Mouse (Mus musculus) ES-E14 (cell line): ENCODE data around the gene Zfyve16. TPM values are rescaled to one million over a fixed set of nuclear protein-coding genes. Genes with fewer than 3 reads are reported as not detected.

ENCODE experiments used
- DNase-seq: peaks from one replicate; pipeline ENCODE4 v3.0.0-alpha.2; 2013; ENCODE audit warnings: low read depth, low spot score
- H3K27ac ChIP-seq: 2 replicates; pipeline ENCODE4 v1.5.1; 2012; ENCODE audit warnings: low read depth, mild to moderate bottlenecking, low read length, moderate library complexity, mixed read lengths; ENCODE audit not compliant: poor library complexity, insufficient read depth, severe bottlenecking
- H3K36me3 ChIP-seq: 2 replicates; pipeline ENCODE4 v1.6.1; 2012; ENCODE audit warnings: mild to moderate bottlenecking, low read length, moderate library complexity, mixed read lengths; ENCODE audit not compliant: control insufficient read depth, poor library complexity, insufficient read depth, severe bottlenecking
- H3K4me1 ChIP-seq, 2 experiments: fragments of 150-350 bp in 1 of 2; sonication (generic) in 1 of 2; 2 replicates each; pipeline ENCODE4 v1.6.1; 2012; ENCODE audit warnings: low read length in 2 of 2, mild to moderate bottlenecking in 1 of 2, mixed read lengths in 1 of 2; ENCODE audit not compliant: control insufficient read depth in 2 of 2, insufficient read depth in 2 of 2, poor library complexity in 1 of 2
- H3K4me3 ChIP-seq, 2 experiments: fragments of 150-350 bp in 1 of 2; sonication (generic) in 1 of 2; 2 replicates each; pipeline ENCODE4 v1.5.1; 2012; ENCODE audit warnings: low read length in 2 of 2, low read depth in 1 of 2, mild to moderate bottlenecking in 1 of 2, mixed read lengths in 1 of 2; ENCODE audit not compliant: insufficient read depth in 1 of 2, poor library complexity in 1 of 2, severe bottlenecking in 1 of 2
- H3K9ac ChIP-seq: 2 replicates; pipeline ENCODE4 v1.6.1; 2012; ENCODE audit warnings: low read depth, mild to moderate bottlenecking, low read length, mixed read lengths; ENCODE audit not compliant: poor library complexity, insufficient read depth, severe bottlenecking
- H3K9me3 ChIP-seq: fragments of 150-350 bp; sonication (generic); 2 replicates; pipeline ENCODE4 v1.6.1; 2012; ENCODE audit warnings: low read depth, mild to moderate bottlenecking, low read length; ENCODE audit not compliant: control insufficient read depth, insufficient read depth
- CHD2 ChIP-seq: IDR thresholded peaks from 2 replicates; pipeline ENCODE4 v1.6.1; 2014; ENCODE audit warnings: mild to moderate bottlenecking, low read depth, low read length, inconsistent platforms
- HCFC1 ChIP-seq: IDR thresholded peaks from 2 replicates; pipeline ENCODE4 v1.6.1; 2012; ENCODE audit warnings: low read length, inconsistent platforms, borderline replicate concordance; ENCODE audit not compliant: insufficient read depth
- MAFK ChIP-seq: IDR thresholded peaks from 2 replicates; pipeline ENCODE4 v1.6.1; 2014; ENCODE audit warnings: mild to moderate bottlenecking, low read depth, low read length, inconsistent platforms; ENCODE audit not compliant: insufficient read depth
- ZC3H11A ChIP-seq: IDR thresholded peaks from 2 replicates; pipeline ENCODE4 v1.6.1; 2012; ENCODE audit warnings: low read depth, mild to moderate bottlenecking, inconsistent platforms, low read length, borderline replicate concordance
- ZNF384 ChIP-seq: IDR thresholded peaks from 2 replicates; pipeline ENCODE4 v1.6.1; 2012; ENCODE audit warnings: low read depth, low read length, inconsistent platforms
- in situ Hi-C, 2 experiments: fragments of 600-800 bp; cut with MboI; formaldehyde crosslinking; loops; one replicate each; pipeline ENCODE4 v1.15.1; 2025; ENCODE audit warnings: low sequenced_read_pairs in 2 of 2, inconsistent platforms in 1 of 2; ENCODE audit not compliant: unreplicated experiment in 2 of 2
- total RNA-seq: library from RNA; depleted of rRNA; stranded (reverse); fragments of 300-350 nt; gene quantifications from 2 replicates; pipeline ENCODE4 v1.2.3, GENCODE M21; 2012

The Zfyve16 gene
- total RNA-seq, 1 experiment = 12.6 TPM

DNA sequence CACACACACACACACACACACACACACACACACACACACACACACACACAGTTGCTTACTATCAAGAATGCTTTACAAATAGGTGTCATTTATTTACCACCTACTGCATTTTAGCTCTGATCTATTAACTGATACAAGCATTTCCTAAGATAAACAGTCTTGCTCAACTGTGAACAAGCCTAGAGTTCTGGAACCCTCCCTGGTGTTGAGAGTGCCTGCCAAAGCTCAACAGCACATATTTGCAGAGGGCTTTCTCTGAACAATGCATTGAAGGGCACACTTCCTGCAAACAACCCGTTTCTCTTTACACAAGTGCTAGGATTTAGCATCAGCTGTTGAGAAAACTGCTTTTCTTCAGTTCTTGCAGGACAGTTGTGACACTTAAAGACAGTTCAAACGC is 3.1 kb upstream of the Zfyve16 start:
- in situ Hi-C loops = no loop called here
- TF ChIP-seq ZNF384 = no peak
- no peak for TF ChIP-seq CHD2
- no peak for TF ChIP-seq HCFC1
- TF ChIP-seq ZC3H11A = no peak
- no peak for TF ChIP-seq MAFK
- H3K36me3 ChIP-seq = no peaks in the 10 kb centered on the region

DNA sequence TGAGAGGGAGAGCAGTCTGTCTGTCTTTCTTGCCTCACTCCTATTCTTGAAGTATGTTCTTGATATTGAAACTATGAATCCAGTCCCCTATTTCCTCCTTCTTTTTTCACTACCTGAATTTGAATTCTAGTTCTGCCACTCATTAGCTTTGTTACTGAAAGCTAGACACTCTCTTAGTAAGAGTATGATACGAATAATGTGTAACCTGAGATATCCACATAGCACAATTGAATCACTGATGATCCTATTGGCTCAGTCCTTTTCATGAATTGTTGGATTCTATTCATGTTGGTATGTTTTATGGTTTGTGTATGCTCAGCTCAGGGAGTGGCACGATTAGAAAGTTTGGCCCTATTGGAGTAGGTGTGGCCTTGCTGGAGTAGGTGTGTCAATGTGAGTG is 1.5 kb upstream of the Zfyve16 start:
- no peak for TF ChIP-seq HCFC1
- TF ChIP-seq MAFK = no peak
- TF ChIP-seq ZNF384 = no peak
- TF ChIP-seq ZC3H11A = no peak
- no peak for TF ChIP-seq CHD2
- no peak for DNase-seq
- Histone ChIP-seq H3K27ac (no peak overlapping the region), H3K36me3 (no peaks in the 10 kb centered on the region), H3K4me3 (no peak overlapping the region), H3K4me1 (no peaks in the 10 kb centered on the region), H3K9ac (no peak overlapping the region), H3K9me3 (no peaks in the 10 kb centered on the region)
- in situ Hi-C loops = no loop called here

More for the DNA sequence above, 3.1 kb upstream of the Zfyve16 start:
- Histone ChIP-seq H3K9me3 (no peaks in the 10 kb centered on the region), H3K27ac (no peak overlapping the region), H3K4me3 (no peak overlapping the region), H3K9ac (no peak overlapping the region), H3K4me1 (no peaks in the 10 kb centered on the region)
- DNase-seq = no peak

DNA sequence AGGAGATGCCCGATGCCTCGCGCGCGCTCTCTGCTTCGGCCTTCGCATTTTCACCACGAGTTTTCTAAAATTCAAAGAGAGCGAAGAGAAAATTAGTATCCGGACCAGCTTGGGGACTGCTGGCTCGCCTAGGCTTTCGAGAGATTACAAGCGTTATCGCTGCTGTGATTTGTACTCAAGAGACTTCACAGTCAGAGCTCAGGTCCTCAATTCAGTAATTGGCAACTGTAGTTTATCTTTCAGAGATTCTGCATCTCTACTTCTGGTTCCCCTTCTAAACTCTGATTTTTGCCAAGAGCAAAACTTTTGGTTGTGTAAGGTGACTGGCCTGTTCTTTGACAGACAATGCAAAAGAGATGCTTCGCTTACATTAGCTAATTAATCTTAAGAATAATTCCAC is 569 bp upstream of the Zfyve16 start:
- H3K36me3 ChIP-seq = no peaks in the 10 kb centered on the region
- no peak for DNase-seq
- peak overlapping the region; percentile 82 to 87 for H3K4me3 ChIP-seq
- H3K9me3 ChIP-seq = no peaks in the 10 kb centered on the region
- in situ Hi-C loops = no loop called here
- peak overlapping the region; percentile 85 for H3K9ac ChIP-seq
- TF ChIP-seq MAFK = no peak
- TF ChIP-seq HCFC1 = no peak
- no peak for TF ChIP-seq CHD2
- TF ChIP-seq ZNF384 = no peak
- H3K27ac ChIP-seq = no peak overlapping the region
- H3K4me1 ChIP-seq = no peaks in the 10 kb centered on the region

DNA sequence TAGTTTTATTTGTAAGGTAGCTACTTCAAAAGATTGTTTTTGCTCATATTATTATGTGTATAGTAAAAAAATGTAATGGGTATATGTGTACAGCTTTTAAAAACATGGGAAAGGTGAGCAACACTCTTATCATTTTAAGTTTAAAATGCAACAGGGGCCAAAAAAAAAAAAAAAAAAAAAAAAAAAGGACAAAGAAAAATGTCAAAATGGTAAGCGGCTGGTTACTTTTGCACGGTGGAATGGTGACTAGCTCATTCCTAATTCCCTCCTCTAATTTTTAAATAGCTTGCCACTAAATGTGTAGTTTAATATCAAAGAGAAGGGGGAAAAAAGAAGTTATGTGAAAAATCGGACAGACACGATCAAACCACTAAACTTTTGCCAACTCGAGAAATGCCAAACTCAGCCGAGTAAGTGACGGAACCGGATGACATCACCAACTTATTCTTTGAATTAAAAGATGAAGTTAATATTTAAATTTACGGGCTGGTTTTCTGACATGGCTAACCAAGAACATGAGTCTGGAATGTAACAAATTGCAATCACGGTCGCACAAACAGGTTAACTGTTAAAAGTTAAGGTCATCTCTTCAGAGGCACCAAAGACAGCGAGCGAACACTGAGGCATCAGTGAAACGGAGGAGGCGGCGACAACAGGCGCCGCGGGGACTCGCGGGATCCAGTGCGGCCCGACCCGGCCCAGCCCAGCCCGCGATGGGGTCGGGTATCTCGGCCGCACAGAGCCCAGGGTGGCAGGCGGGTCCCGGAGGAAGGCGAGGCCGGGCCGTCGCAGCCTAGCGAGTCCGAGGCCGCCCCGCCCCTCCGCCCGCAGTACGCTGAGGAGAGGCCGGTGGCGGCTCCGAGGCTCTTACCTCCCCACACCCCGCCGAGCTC is 594 bp downstream of the Zfyve16 start:
- Histone ChIP-seq H3K27ac (no peak overlapping the region), H3K4me3 (peak overlapping the region; percentile 82 to 87), H3K9ac (peak overlapping the region; percentile 70), H3K9me3 (no peaks in the 10 kb centered on the region), H3K4me1 (no peaks in the 10 kb centered on the region), H3K36me3 (no peaks in the 10 kb centered on the region)
- peak; percentile 40; the same call in 1 of the 2 replicates for TF ChIP-seq ZNF384
- TF ChIP-seq ZC3H11A = no peak
- no peak for DNase-seq
- in situ Hi-C loops = no loop called here
